ENCODE assay signal across 24 mouse cellular contexts in the genomic region with DNA sequence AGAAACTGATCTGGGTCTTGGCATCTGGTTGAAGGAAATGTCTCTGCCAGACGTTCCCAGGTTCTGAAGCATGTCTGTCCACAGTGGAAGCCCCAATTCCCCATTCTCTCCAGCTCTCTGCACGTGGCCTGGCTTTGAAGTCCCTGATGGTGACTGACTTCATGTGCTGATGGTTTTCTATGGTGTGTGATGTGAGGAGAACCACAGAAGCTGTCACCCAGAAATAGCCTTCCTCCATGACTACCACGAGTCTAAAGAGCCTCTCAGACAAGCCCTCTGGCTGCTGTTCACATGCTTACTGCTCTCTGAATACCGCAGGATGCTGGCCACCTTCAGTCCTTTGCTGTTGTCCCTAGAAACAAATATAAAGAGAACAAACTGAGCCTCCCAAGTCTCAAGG.
"Had no signal": no experiment of that assay in that cellular context is flagged by ENCODE, and none has a peak within 500 bp of the region (broad histone marks: within the 10 kb centered on the region; RNA-seq: fewer than 3 reads in every experiment).

No protein-coding gene starts in this region.

- H3K9me3 ChIP-seq: hindbrain, embryonic 13.5 days; hindbrain, embryonic 15.5 days; kidney, embryonic 15.5 days; limb, embryonic 13.5 days; limb, embryonic 15.5 days; liver, embryonic 12.5 days had no signal

- DNase-seq: forebrain, postnatal 0 days; gastrocnemius, postnatal 14 days; gastrocnemius, postnatal 36 days; heart, adult 11 months; heart, postnatal 14 days; kidney, adult 11 months; kidney, adult 2 months; kidney, adult 9 months; kidney, postnatal 14 days; kidney, postnatal 36 days; layer of hippocampus, adult 9-11 months; layer of hippocampus, postnatal 36 days; left cerebral cortex, postnatal 4 days had no signal

- H3K4me1 ChIP-seq: hindbrain, embryonic 13.5 days; hindbrain, embryonic 15.5 days; kidney, embryonic 15.5 days; liver, embryonic 12.5 days had no signal

- H3K27me3 ChIP-seq: hindbrain, embryonic 13.5 days; hindbrain, embryonic 15.5 days; kidney, embryonic 15.5 days; limb, embryonic 13.5 days; limb, embryonic 15.5 days; liver, embryonic 12.5 days had no signal

- H3K4me2 ChIP-seq: heart, embryonic 11.5 days; hindbrain, embryonic 13.5 days; hindbrain, embryonic 15.5 days; kidney, embryonic 15.5 days; limb, embryonic 13.5 days; limb, embryonic 15.5 days; liver, embryonic 12.5 days had no signal

- H3K27ac ChIP-seq: hindbrain, embryonic 13.5 days; hindbrain, embryonic 15.5 days; hindbrain, postnatal 0 days; kidney, embryonic 15.5 days; kidney, postnatal 0 days; limb, embryonic 13.5 days; limb, embryonic 15.5 days; liver, embryonic 12.5 days; liver, embryonic 14.5 days had no signal

- H3K9ac ChIP-seq: forebrain, postnatal 0 days; hindbrain, embryonic 13.5 days; hindbrain, embryonic 15.5 days; kidney, embryonic 15.5 days; limb, embryonic 13.5 days; limb, embryonic 15.5 days; liver, embryonic 12.5 days; liver, embryonic 14.5 days had no signal

- ATAC-seq: forebrain, postnatal 0 days; hindbrain, postnatal 0 days; intestine, embryonic 16.5 days; liver, embryonic 12.5 days had no signal

- H3K36me3 ChIP-seq: hindbrain, embryonic 13.5 days; hindbrain, embryonic 15.5 days; kidney, embryonic 15.5 days; limb, embryonic 13.5 days; limb, embryonic 15.5 days; liver, embryonic 12.5 days had no signal

- H3K4me3 ChIP-seq: hindbrain, embryonic 13.5 days; hindbrain, embryonic 15.5 days; kidney, embryonic 15.5 days; limb, embryonic 13.5 days; limb, embryonic 15.5 days; liver, embryonic 12.5 days had no signal
